Mouse (Mus musculus) Patski (cell line): Measurements from ENCODE around the gene Zfp74. TPM values are rescaled to one million over a fixed set of nuclear protein-coding genes. Genes with fewer than 3 reads are reported as not detected.

Experiments used
- ATAC-seq: fragments of 100-300 bp; one replicate; pipeline ENCODE4 v1.8.0; 2021
- CTCF ChIA-PET: fragments of 350-600 bp; sonication (Branson Sonifier 250); formaldehyde crosslinking; loops from one replicate; lab custom pipeline; 2022; ENCODE audit warnings: inconsistent platforms; lab: Charles Lee
- POLR2A ChIA-PET: fragments of 350-600 bp; sonication (Branson Sonifier 250); formaldehyde crosslinking; loops from one replicate; lab custom pipeline; 2022; ENCODE audit warnings: antibody characterized with exemption, inconsistent platforms; lab: Charles Lee
- DNase-seq: peaks from one replicate; pipeline ENCODE4 v3.0.0-alpha.2; 2011; ENCODE audit warnings: low read depth, low spot score
- H3K27me3 ChIP-seq: fragments of 371-371 bp; one replicate; pipeline ENCODE4 v1.5.1; 2021
- CTCF ChIP-seq: fragments of 100-300 bp; IDR thresholded peaks from one replicate; pipeline ENCODE4 v1.5.1; 2021
- in situ Hi-C: fragments of 300-500 bp; cut with MboI; formaldehyde crosslinking; loops from 3 replicates; pipeline ENCODE4 v1.11.1; 2018; ENCODE audit warnings: low pct_unique_long_range_greater_than_20kb, mixed read lengths
- polyA plus RNA-seq: library from polyadenylated mRNA; unstranded; gene quantifications from one replicate; pipeline ENCODE4 v1.2.3, GENCODE M21; 2021

Zfp74 gene
- polyA plus RNA-seq, 1 experiment from 2014 or later: 12.1 TPM

- in situ Hi-C loops: no loop called here
- ChIA-PET POLR2A (no interaction called here), CTCF (no interaction called here)
- TF ChIP-seq CTCF: no peak
- ATAC-seq (no peak), DNase-seq (no peak)
- H3K27me3 ChIP-seq: no peaks in the 10 kb centered on the region
These were observed 61.1 kb downstream of the Zfp74 start for GRCm38 (mm10) chr7:29892756-29893155.

DNA sequence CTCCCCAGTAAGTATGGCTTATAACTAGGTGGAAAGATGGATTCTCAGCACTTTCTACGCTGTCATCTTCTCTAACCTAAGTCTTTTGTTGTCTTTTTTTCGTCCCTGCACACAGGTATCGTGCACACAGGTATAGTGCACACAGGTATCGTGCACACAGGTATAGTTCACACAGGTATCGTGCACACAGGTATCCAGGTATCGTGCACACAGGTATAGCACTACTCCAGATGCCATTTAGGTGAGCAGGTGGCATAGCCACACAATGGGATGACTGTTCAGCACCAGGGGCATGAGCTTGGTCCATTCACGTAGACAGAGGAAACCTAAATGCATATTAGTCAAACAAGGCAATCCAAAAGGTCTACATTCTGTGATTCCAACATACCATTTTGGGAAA is 63.4 kb downstream of the Zfp74 start:
- CTCF ChIA-PET: no interaction called here
- no peak for TF ChIP-seq CTCF
- H3K27me3 ChIP-seq: no peaks in the 10 kb centered on the region
- POLR2A ChIA-PET: no interaction called here
- in situ Hi-C loops: no loop called here
- ATAC-seq (no peak), DNase-seq (no peak)

DNA sequence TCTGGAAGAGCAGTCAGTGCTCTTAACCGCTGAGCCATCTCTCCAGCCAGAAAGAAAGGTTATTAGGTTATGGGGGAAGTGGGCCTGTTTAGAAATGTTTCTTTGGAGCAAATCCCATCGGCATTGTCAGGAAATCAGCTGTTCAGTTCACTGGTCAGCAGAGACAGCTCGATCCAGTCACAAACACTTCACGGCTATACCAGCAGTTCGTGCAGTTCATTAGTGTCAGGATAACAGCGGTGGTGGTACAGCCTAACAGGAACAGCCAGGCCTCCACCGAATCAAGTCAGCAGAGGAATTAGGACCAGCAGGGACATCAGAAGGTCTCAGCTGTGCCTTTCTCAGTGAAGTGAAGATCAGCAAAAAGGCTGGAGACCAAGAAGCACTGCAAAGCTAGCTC is 73.0 kb downstream of the Zfp74 start:
- no peak for ATAC-seq
- POLR2A ChIA-PET: no interaction called here

More for the DNA sequence above, 73.0 kb downstream of the Zfp74 start:
- CTCF ChIA-PET: interaction anchor here (1.2 kb wide), 1 partner anchor 17 kb away, joined by 3 read pairs; no protein-coding TSS in a partner anchor
- no peak for TF ChIP-seq CTCF
- in situ Hi-C loops: no loop called here
- H3K27me3 ChIP-seq: no peaks in the 10 kb centered on the region
- DNase-seq: no peak

Other genes with a start within 250 kb of the Zfp74 start
- 0.04 TPM for gene Catsperg2, start 227.1 kb downstream of the Zfp74 start, polyA plus RNA-seq
- 11.7 TPM for gene Zfp84, start 185.5 kb downstream of the Zfp74 start, polyA plus RNA-seq
- gene Zfp30, start 170.1 kb downstream of the Zfp74 start, polyA plus RNA-seq: 11.8 TPM
- gene Zfp790, start 138.0 kb downstream of the Zfp74 start, polyA plus RNA-seq: 12.8 TPM
- 6.1 TPM for gene Zfp940, start 100.4 kb downstream of the Zfp74 start, polyA plus RNA-seq
- gene Zfp420, start 94.1 kb downstream of the Zfp74 start, polyA plus RNA-seq: 5.3 TPM
- 11.3 TPM for gene Zfp27, start 47.5 kb downstream of the Zfp74 start, polyA plus RNA-seq
- gene Zfp383, start 45.9 kb downstream of the Zfp74 start, polyA plus RNA-seq: 9.3 TPM
- gene Zfp568, start 29.9 kb upstream of the Zfp74 start, polyA plus RNA-seq: 12.0 TPM
- 3.4 TPM for gene Zfp14, start 97.3 kb upstream of the Zfp74 start, polyA plus RNA-seq
- gene Zfp82, start 118.8 kb upstream of the Zfp74 start, polyA plus RNA-seq: 13.7 TPM
- gene Gm26920, start 136.3 kb upstream of the Zfp74 start, polyA plus RNA-seq: 1.1 TPM
- gene Zfp566, start 136.4 kb upstream of the Zfp74 start, polyA plus RNA-seq: 5.3 TPM
- gene Zfp260, start 140.7 kb upstream of the Zfp74 start, polyA plus RNA-seq: 55.7 TPM
- 8.7 TPM for gene Zfp382, start 167.9 kb upstream of the Zfp74 start, polyA plus RNA-seq
- 56.4 TPM for gene Zfp146, start 215.7 kb upstream of the Zfp74 start, polyA plus RNA-seq
- gene Cox7a1, start 230.1 kb upstream of the Zfp74 start, polyA plus RNA-seq: 0.89 TPM
- 456 TPM for gene Capns1, start 244.7 kb upstream of the Zfp74 start, polyA plus RNA-seq